ENCODE assay signal across 12 mouse cellular contexts in genomic region chr3:102180746-102181145, GRCm38 (mm10). TPM values are rescaled to one million over a fixed set of nuclear protein-coding genes. Genes with fewer than 3 reads are reported as not detected.
A peak's percentile ranks its signal among the peaks of the same experiment; 100 is the strongest.
DNase-seq lines count a peak whose midpoint lies in the region; ATAC-seq lines count a peak whose summit lies in the region.
"Had no signal": no experiment of that assay in that cellular context is flagged by ENCODE, and none has a peak within 500 bp of the region (broad histone marks: within the 10 kb centered on the region; RNA-seq: fewer than 3 reads in every experiment).

No protein-coding gene starts in this region.

- ATAC-seq in forebrain, embryonic 13.5 days: peak; percentile 43; the same call in 1 of the 2 replicates
- no peak for ATAC-seq in forebrain, embryonic 11.5 days (replicated peaks; ENCODE audit: low FRiP score)
- ATAC-seq in megakaryocyte-erythroid progenitor cell, adult 5-6 weeks (replicated peaks; ENCODE audit: low FRiP score, low TSS enrichment, poor library complexity, severe bottlenecking): peak; percentile 87
- ATAC-seq: intestine, embryonic 16.5 days; Patski had no signal

- no peak overlapping the region for H3K4me3 ChIP-seq in forebrain, embryonic 13.5 days
- H3K4me3 ChIP-seq in forebrain, embryonic 11.5 days (ENCODE audit: low read depth, low read length): no peak overlapping the region
- H3K4me3 ChIP-seq: stomach, embryonic 15.5 days had no signal

- H3K9ac ChIP-seq in forebrain, embryonic 13.5 days: no peak overlapping the region
- H3K9ac ChIP-seq in forebrain, embryonic 11.5 days (ENCODE audit: low read length): no peak overlapping the region
- H3K9ac ChIP-seq: lung, embryonic 14.5 days; stomach, embryonic 15.5 days had no signal

- peaks cover 17% of the 10 kb centered on the region; the same call in 1 of the 2 replicates for H3K4me1 ChIP-seq in forebrain, embryonic 13.5 days
- no peaks in the 10 kb centered on the region; the same call in 1 of the 2 replicates for H3K4me1 ChIP-seq in forebrain, embryonic 11.5 days (replicated peaks; ENCODE audit: control insufficient read depth, insufficient read depth, low read length)

- 72% methylated on average over 7 of the region's 7 CpGs for WGBS in forebrain, embryonic 13.5 days
- WGBS in forebrain, embryonic 11.5 days: 81% methylated on average over 7 of the region's 7 CpGs

- no peak overlapping the region for H3K27ac ChIP-seq in forebrain, embryonic 13.5 days
- no peak overlapping the region for H3K27ac ChIP-seq in forebrain, embryonic 11.5 days (ENCODE audit: low read depth, low read length)
- H3K27ac ChIP-seq: stomach, embryonic 15.5 days had no signal

- peaks cover under 1% of the 10 kb centered on the region; the same call in 1 of the 2 replicates for H3K36me3 ChIP-seq in forebrain, embryonic 13.5 days (ENCODE audit: poor library complexity, severe bottlenecking)
- no peaks in the 10 kb centered on the region for H3K36me3 ChIP-seq in forebrain, embryonic 11.5 days (ENCODE audit: control insufficient read depth, insufficient read depth, low read length)

- H3K9me3 ChIP-seq in forebrain, embryonic 13.5 days (replicated peaks): peaks cover 2% of the 10 kb centered on the region
- no peaks in the 10 kb centered on the region; the same call in 1 of the 2 replicates for H3K9me3 ChIP-seq in forebrain, embryonic 11.5 days (ENCODE audit: control insufficient read depth, low read length)
- H3K9me3 ChIP-seq: stomach, embryonic 15.5 days had no signal

- H3K27me3 ChIP-seq in forebrain, embryonic 13.5 days: no peaks in the 10 kb centered on the region
- no peaks in the 10 kb centered on the region for H3K27me3 ChIP-seq in forebrain, embryonic 11.5 days (ENCODE audit: control insufficient read depth, insufficient read depth, low read length)
- H3K27me3 ChIP-seq: Patski; stomach, embryonic 15.5 days had no signal

- no peak for DNase-seq in forebrain, embryonic 11.5 days (ENCODE audit: low spot score)
- peak; percentile 49 for DNase-seq in ovary, adult 18-20 months (ENCODE audit: low spot score)
- DNase-seq in ovary, postnatal 10 days (ENCODE audit: low spot score): no peak
- DNase-seq in heart, adult 8-10 months (ENCODE audit: low spot score): peak; percentile 36
- no peak for DNase-seq in urinary bladder, postnatal 25 days (ENCODE audit: low spot score)
- DNase-seq in right cerebral cortex, postnatal 4 days: no peak
- DNase-seq: lung, embryonic 14.5 days had no signal

- no peak overlapping the region for H3K4me2 ChIP-seq in forebrain, embryonic 13.5 days
- H3K4me2 ChIP-seq in forebrain, embryonic 11.5 days (ENCODE audit: low read depth, low read length, severe bottlenecking): no peak overlapping the region
- H3K4me2 ChIP-seq: lung, embryonic 14.5 days; stomach, embryonic 15.5 days had no signal

RNA-seq across cellular contexts. Expression of gene Vangl1, which starts 23.7 kb away (rescaled TPM):
- 3.7 and 5.1 TPM in 2 replicates for polyA plus RNA-seq in forebrain, embryonic 13.5 days (2015; fragmentation: Nextera tagmentation; extraction: Ambion mirVana)
- polyA plus RNA-seq in forebrain, embryonic 11.5 days (2014; fragmentation: Nextera tagmentation; extraction: Ambion mirVana): 7.3 and 8.1 TPM in 2 replicates
- 10 to 100 TPM; 10.3 to 14.0 (median 11.1) TPM for total RNA-seq in heart, adult 8-10 months (2022)
- 3.3 and 3.4 TPM in 2 replicates for total RNA-seq in megakaryocyte-erythroid progenitor cell, adult 5-6 weeks (2014; fragmentation: Nextera tagmentation)
- 1.5 and 6.1 TPM in 2 replicates for total RNA-seq in megakaryocyte-erythroid progenitor cell, adult 5-6 weeks (2017)

Comparison
In these comparisons a context has a peak if more than half of its experiments do, and no peak if none do; other contexts are left out.
1. DNase-seq: peak in ovary, adult 18-20 months (single experiment) and heart, adult 8-10 months (single experiment); none in forebrain, embryonic 11.5 days (single experiment), ovary, postnatal 10 days (single experiment), urinary bladder, postnatal 25 days (single experiment) and right cerebral cortex, postnatal 4 days (single experiment).